Mouse (Mus musculus) heart, postnatal 0 days (tissue): ENCODE data around the gene Tspan12. TPM values are rescaled to one million over a fixed set of nuclear protein-coding genes. Genes with fewer than 3 reads are reported as not detected.
A peak's percentile ranks its signal among the peaks of the same experiment; 100 is the strongest.

Experiments used
- ATAC-seq: fragments of 200-750 bp; cut with Nextera tagmentation; 2 replicates; pipeline ENCODE4 v1.8.0; 2017; ENCODE audit warnings: low read depth, moderate number of reproducible peaks, moderate library complexity; ENCODE audit not compliant: insufficient read depth
- DNase-seq: peaks from one replicate; pipeline ENCODE4 v3.0.0-alpha.2; 2016; ENCODE audit warnings: low spot score
- H3K27ac ChIP-seq: fragments of 300-500 bp; sonication (generic); 2 replicates; pipeline ENCODE4 v1.5.1; 2014; ENCODE audit warnings: low read depth, mild to moderate bottlenecking
- H3K27me3 ChIP-seq: fragments of 300-500 bp; sonication (generic); 2 replicates; pipeline ENCODE4 v1.6.1; 2014; ENCODE audit warnings: low read length, mixed read lengths; ENCODE audit not compliant: control insufficient read depth, insufficient read depth
- H3K36me3 ChIP-seq: fragments of 300-500 bp; sonication (generic); replicated peaks from 2 replicates; pipeline ENCODE4 v1.6.1; 2014; ENCODE audit warnings: low read length, mixed read lengths; ENCODE audit not compliant: control insufficient read depth, insufficient read depth
- H3K4me1 ChIP-seq: fragments of 300-500 bp; sonication (generic); 2 replicates; pipeline ENCODE4 v1.6.1; 2014; ENCODE audit warnings: antibody characterized with exemption; ENCODE audit not compliant: control insufficient read depth, insufficient read depth
- H3K4me2 ChIP-seq: fragments of 300-500 bp; sonication (generic); 2 replicates; pipeline ENCODE4 v1.6.1; 2014; ENCODE audit warnings: low read depth, mild to moderate bottlenecking, low read length, moderate library complexity
- H3K4me3 ChIP-seq: fragments of 300-500 bp; sonication (generic); 2 replicates; pipeline ENCODE4 v1.5.1; 2014; ENCODE audit warnings: low read depth, low read length
- H3K9ac ChIP-seq: fragments of 300-500 bp; sonication (generic); replicated peaks from 2 replicates; pipeline ENCODE4 v1.6.1; 2014; ENCODE audit warnings: low read depth, low read length, mixed read lengths
- H3K9me3 ChIP-seq: fragments of 300-500 bp; sonication (generic); replicated peaks from 2 replicates; pipeline ENCODE4 v1.6.1; 2016; ENCODE audit warnings: low read length; ENCODE audit not compliant: control insufficient read depth
- CTCF ChIP-seq: IDR thresholded peaks from 2 replicates; pipeline ENCODE4 v1.5.1; 2016; ENCODE audit warnings: antibody characterized with exemption, control low read depth, low read depth
- EP300 ChIP-seq: IDR thresholded peaks from 2 replicates; pipeline ENCODE4 v1.6.1; 2016; ENCODE audit warnings: antibody characterized with exemption, low read depth
- WGBS: fragments of 180-500 bp; shearing (Covaris S2); extraction: QIAGEN DNeasy Blood & Tissue Kit; methylation state at CpG from one replicate; pipeline ENCODE4 v1.1.7; 2014; 5-methylcytosine and 5-hydroxymethylcytosine counted together
- polyA plus RNA-seq: library from polyadenylated mRNA; unstranded; fragments of >200 nt; fragmentation: Nextera tagmentation; extraction: Ambion mirVana; gene quantifications from 2 replicates; pipeline ENCODE4 v1.2.1, GENCODE M21; 2015
- total RNA-seq: library from RNA; depleted of rRNA; stranded (reverse); fragments of >200 nt; gene quantifications from 2 replicates; pipeline ENCODE4 v1.2.3, GENCODE M21; 2014; ENCODE audit warnings: low replicate concordance

Tspan12 gene
- total and polyA plus RNA-seq, 2 experiments from 2014 or later = 37.4 to 83.6 TPM

DNA sequence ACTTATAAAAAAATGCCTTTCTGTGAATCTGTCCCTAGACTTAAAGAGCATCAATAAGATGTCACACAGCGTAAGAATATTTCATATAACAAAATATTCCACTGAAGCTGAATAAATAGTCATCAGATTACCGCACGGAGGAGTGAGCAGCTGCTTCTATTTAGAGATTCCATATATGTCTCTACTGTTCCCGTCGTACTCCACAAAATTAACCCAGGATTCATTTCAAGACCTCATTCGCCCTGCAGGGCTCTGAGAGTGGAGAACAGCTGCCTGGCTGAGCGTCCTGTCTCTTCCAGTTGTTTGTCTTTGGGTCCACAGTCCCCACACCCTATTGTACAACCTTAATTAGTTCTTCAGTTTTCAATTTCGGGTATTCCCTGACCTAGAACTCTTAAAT is 11.9 kb upstream of the Tspan12 start:
- Histone ChIP-seq H3K4me1 (no peaks in the 10 kb centered on the region), H3K9me3 (no peaks in the 10 kb centered on the region), H3K27me3 (no peaks in the 10 kb centered on the region), H3K36me3 (no peaks in the 10 kb centered on the region), H3K9ac (no peak overlapping the region), H3K4me3 (no peak overlapping the region), H3K4me2 (no peak overlapping the region), H3K27ac (no peak overlapping the region)
- DNase-seq = no peak
- WGBS = 66% methylated on average over 8 of the region's 8 CpGs
- TF ChIP-seq EP300 (no peak), CTCF (no peak)
- ATAC-seq = no peak

DNA sequence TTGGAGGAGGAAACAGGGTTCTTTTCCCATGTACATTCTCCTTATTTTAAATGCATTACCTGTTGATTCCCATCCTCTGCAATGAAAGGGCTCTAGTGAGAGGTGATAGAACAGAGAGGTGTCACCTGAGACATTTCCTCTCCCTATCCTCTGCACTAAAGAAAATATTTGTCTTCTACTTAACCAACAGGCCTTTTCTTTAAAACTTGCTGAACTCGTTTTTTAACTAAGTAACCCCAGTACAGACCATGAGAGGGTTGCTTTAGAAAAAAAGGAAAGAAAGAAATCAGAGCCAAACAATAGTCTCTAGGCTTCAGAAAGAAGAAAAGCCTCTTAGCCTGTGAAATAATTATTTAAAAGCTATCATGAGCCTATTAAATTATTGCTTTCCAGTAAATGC is 11.2 kb upstream of the Tspan12 start:
- H3K4me3 ChIP-seq = no peak overlapping the region
- no peak for DNase-seq
- TF ChIP-seq EP300 = no peak
- TF ChIP-seq CTCF = no peak
- 27% methylated on average over 1 of the region's 1 CpGs for WGBS
- H3K27ac ChIP-seq = no peak overlapping the region
- no peak overlapping the region for H3K4me2 ChIP-seq
- H3K9ac ChIP-seq = no peak overlapping the region
- H3K9me3 ChIP-seq = no peaks in the 10 kb centered on the region
- H3K36me3 ChIP-seq = no peaks in the 10 kb centered on the region
- H3K4me1 ChIP-seq = no peaks in the 10 kb centered on the region
- no peak for ATAC-seq
- H3K27me3 ChIP-seq = no peaks in the 10 kb centered on the region

DNA sequence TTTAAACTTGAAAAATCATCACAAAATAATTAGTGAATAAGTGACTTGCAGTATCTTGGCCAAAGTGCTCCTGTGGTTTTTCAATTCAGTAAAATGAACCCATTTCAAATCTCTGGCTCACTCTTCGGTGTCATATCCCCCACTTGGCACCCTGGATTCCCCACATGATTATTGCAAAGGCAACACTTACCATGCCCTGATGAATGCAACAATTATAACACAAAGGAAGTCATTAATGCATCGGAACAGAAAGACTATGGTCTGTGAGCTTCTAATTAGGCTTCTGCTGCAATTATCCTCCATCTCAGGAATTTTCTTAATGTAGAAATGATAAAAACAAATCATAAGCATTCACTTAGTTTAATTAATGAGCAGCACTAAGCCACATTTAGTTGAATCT is 9.0 kb upstream of the Tspan12 start:
- no peaks in the 10 kb centered on the region for H3K9me3 ChIP-seq
- 87% methylated on average over 2 of the region's 2 CpGs for WGBS
- H3K9ac ChIP-seq = no peak overlapping the region
- H3K27me3 ChIP-seq = no peaks in the 10 kb centered on the region
- no peak for TF ChIP-seq CTCF
- no peak for TF ChIP-seq EP300
- no peak overlapping the region for H3K4me3 ChIP-seq
- no peak overlapping the region for H3K27ac ChIP-seq
- no peak overlapping the region for H3K4me2 ChIP-seq
- no peaks in the 10 kb centered on the region for H3K4me1 ChIP-seq
- DNase-seq (no peak), ATAC-seq (no peak)
- no peaks in the 10 kb centered on the region for H3K36me3 ChIP-seq

DNA sequence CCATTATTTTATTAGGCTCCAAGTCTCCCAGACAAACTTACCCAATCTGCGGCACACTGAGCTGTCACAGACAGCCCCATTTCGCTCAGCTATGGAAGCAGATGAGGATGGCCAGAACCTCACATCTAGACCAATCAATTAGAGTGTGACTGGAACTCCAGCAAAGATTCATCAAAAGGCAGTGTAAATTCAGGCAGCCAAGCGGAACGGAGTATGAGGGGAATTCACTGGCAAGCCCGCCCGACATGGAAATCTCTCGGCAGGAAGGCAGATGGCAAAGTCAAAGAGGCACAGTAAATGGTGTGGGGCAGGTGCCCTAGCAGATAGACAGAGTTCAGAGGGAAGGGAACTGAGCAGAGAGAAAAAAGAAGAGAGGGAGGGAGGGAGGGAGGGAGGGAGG is 5.5 kb upstream of the Tspan12 start:
- H3K4me2 ChIP-seq = no peak overlapping the region
- TF ChIP-seq EP300 = no peak
- no peak for TF ChIP-seq CTCF
- no peaks in the 10 kb centered on the region for H3K36me3 ChIP-seq
- no peak overlapping the region for H3K27ac ChIP-seq
- no peaks in the 10 kb centered on the region for H3K9me3 ChIP-seq
- no peak for ATAC-seq
- no peak for DNase-seq
- no peaks in the 10 kb centered on the region for H3K4me1 ChIP-seq
- no peaks in the 10 kb centered on the region for H3K27me3 ChIP-seq
- H3K9ac ChIP-seq = no peak overlapping the region
- no peak overlapping the region for H3K4me3 ChIP-seq
- 49% methylated on average over 7 of the region's 7 CpGs for WGBS

DNA sequence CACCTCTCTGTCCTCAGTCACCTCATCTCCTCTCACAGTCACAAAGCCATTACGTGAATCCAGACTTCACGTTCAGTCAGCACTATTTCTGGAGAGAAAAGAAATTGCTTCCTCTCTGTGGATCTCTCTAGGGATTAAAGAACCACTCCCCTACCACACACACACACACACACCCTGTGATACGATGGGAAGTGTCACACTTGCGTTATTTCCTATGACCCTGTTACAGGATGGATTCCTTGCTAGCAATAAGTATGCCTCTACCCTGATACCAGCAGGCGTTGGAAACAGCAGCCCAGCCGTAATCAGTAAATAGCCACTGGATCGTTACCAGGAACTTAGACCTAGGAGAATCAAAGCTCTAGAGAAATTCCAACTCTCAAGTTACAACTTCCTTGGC is 3.6 kb upstream of the Tspan12 start:
- Histone ChIP-seq H3K27ac (no peak overlapping the region), H3K9me3 (no peaks in the 10 kb centered on the region), H3K27me3 (no peaks in the 10 kb centered on the region), H3K4me2 (no peak overlapping the region; the same call in 1 of the 2 replicates), H3K4me3 (no peak overlapping the region), H3K4me1 (peaks cover 1% of the 10 kb centered on the region; the same call in 1 of the 2 replicates), H3K36me3 (no peaks in the 10 kb centered on the region), H3K9ac (0 out of 2 replicates have a peak overlapping the region, but pooled peaks have one; percentile 20)
- 12% methylated on average over 7 of the region's 7 CpGs for WGBS
- TF ChIP-seq CTCF (no peak), EP300 (no peak)
- DNase-seq = peak; percentile 54
- no peak for ATAC-seq

DNA sequence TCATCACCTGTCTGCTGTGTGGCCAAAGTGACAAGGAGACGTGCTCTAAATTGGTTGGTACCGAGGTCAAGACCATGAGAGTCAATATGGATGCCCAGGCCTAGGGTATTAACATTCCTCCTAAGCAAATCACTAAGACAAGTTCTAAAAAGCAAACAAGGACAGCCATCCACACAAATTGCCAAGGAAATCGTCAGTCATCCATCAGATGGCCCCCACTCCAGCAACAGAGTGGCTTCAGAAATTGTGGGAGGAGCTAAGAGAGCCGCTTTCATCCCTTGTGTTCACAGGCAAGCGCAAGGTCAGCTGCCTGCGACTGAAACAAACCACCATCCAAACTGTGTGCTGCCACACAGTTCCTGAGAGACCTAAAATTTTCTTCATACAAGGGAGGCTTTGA is 1.0 kb upstream of the Tspan12 start:
- Histone ChIP-seq H3K27ac (no peak overlapping the region), H3K36me3 (peaks cover 6% of the 10 kb centered on the region; the same call in 1 of the 2 replicates), H3K9ac (no peak overlapping the region), H3K4me2 (no peak overlapping the region), H3K27me3 (no peaks in the 10 kb centered on the region), H3K4me1 (peaks cover 9% of the 10 kb centered on the region; the same call in 1 of the 2 replicates), H3K4me3 (no peak overlapping the region), H3K9me3 (no peaks in the 10 kb centered on the region)
- ATAC-seq (no peak), DNase-seq (no peak)
- TF ChIP-seq EP300 = no peak
- TF ChIP-seq CTCF = no peak
- WGBS = 45% methylated on average over 6 of the region's 6 CpGs
